Mouse (Mus musculus) c-Kit-positive CD71-negative TER-119-negative erythroid progenitor cells, embryonic 14.5 days (primary cell): ENCODE measurements around the gene Tchhl1.
"Not testable (repeated sequence)": the region's sequence is repeated elsewhere in the genome, so short reads cannot be mapped to it uniquely, and the experiment has no call there.

ENCODE experiments used
- DNase-seq: peaks from one replicate; pipeline ENCODE4 v3.0.0-alpha.2; 2013; ENCODE audit warnings: low read depth

Gene Tchhl1

DNA sequence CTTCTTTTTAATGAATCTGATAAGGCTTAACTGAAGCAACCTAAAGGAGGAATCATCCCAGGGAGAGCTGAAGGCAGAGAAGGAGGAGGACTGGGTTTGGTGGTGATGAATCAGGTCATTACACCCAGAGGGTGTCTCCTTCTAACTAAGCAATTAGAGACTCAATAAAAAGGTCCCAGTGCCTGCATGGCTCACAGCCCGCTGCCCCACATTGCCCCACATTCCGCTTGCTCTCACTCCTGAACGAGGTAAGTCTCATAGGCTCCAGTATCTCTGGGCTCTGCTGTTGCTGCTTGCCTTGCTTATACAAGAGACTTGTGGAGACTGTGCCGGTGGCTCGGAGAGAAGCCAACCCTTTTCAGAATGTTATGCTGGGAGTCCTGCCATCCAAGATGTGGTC is at the start of gene Tchhl1:
Tchhl1 (plus strand) TSS at position 194 of the 400 bp plus-strand sequence.
- no peak for DNase-seq

- no peak for DNase-seq
These were observed 36.9 kb upstream of the Tchhl1 start for GRCm38 (mm10) chr3:93431673-93432072.

- no peak for DNase-seq
These were observed 26.5 kb upstream of the Tchhl1 start, which contains the start of gene Tchh for GRCm38 (mm10) chr3:93442030-93442429. Tchh (plus strand) TSS chr3:93442330.

GRCm38 (mm10) chr3:93443501-93444101 is 25.0 kb upstream of the Tchhl1 start:
- DNase-seq = no peak

GRCm38 (mm10) chr3:93444343-93445164 is 24.0 kb upstream of the Tchhl1 start:
- no peak for DNase-seq

DNA sequence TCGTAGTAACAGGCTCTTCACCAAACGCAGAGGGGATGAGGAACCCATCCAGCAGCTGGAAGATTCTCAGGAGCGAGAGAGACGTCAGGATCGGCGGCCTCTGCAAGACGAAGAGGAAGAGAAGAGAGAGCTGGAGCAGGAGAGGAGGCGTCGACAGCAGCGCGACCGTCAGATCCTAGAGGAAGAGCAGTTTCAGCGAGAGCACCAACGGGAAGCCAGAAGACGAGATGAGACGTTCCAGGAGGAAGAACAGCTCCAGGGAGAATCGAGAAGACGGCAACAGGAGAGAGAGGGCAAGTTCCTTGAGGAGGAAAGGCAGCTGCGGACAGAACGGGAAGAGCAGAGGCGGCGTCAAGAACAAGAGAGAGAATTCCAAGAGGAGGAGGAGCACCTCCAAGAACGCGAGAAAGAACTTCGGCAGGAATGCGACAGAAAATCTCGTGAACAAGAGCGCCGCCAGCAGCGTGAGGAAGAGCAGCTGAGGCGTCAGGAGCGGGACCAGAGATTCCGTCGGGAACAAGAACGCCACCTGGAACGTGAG is 23.3 kb upstream of the Tchhl1 start:
- DNase-seq = no peak

DNA sequence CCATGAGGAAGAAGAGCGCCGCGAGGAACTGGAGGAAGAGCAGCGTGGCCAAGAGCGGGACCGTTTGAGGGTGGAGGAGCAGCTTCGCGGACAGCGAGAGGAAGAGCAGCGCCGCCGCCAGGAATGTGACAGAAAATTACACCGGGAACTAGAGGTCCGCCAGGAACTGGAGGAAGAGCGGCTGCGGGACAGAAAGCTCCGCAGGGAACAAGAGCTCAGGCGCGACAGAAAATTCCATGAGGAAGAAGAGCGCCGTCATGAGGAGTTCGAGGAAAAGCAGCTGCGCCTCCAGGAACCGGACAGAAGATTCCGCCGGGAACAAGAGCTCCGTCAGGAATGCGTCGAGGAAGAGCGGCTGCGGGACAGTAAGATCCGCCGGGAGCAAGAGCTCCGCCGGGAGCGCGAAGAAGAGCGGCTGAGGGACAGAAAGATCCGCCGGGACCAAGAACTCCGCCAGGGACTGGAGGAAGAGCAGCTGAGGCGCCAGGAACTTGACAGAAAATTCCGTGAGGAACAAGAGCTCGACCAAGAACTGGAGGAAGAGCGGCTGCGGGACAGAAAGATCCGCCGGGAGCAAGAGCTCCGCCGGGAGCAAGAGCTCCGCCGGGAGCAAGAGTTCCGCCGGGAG is 22.3 kb upstream of the Tchhl1 start:
- DNase-seq = no peak

DNA sequence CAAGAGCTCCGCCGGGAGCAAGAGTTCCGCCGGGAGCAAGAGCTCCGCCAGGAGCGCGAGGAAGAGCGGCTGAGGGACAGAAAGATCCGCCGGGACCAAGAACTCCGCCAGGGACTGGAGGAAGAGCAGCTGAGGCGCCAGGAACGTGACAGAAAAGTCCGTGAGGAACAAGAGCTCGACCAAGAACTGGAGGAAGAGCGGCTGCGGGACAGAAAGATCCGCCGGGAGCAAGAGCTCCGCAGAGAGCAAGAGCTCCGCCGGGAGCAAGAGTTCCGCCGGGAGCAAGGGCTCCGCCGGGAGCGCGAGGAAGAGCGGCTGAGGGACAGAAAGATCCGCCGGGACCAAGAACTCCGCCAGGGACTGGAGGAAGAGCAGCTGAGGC is 21.8 kb upstream of the Tchhl1 start:
- not testable (repeated sequence) for DNase-seq

DNA sequence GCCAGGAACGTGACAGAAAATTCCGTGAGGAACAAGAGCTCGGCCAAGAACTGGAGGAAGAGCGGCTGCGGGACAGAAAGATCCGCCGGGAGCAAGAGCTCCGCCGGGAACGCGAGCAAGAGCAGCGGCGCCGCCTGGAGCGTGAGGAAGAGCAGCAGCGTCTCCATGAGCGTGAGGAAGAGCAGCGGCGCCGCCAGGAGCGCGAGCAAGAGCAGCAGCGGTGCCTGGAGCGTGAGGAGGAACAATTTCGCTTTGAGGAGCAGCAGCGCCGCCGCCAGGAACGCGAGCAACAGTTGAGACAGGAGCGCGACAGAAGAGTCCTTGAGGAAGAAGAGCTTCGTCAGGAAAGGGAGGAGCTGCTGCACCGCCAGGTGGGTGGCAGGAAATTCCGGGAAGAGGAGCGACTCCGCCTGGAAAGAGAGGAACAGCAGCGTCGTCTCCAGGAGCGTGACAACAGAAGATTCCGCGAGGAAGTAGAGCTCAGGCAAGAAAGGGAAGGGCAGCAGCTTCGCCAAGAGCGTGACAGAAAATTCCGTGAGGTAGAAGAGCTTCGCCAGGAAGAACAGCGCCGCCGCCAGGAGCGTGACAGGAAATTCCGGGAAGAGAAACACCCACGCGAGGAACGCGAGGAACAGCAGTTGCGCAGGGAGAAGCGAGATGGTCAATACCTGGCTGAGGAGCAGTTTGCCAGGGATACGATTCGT is 21.3 kb upstream of the Tchhl1 start:
- no peak for DNase-seq

GRCm38 (mm10) chr3:93466556-93466955 is 2.0 kb upstream of the Tchhl1 start:
- DNase-seq = no peak

GRCm38 (mm10) chr3:93467130-93467529 is 1.4 kb upstream of the Tchhl1 start:
- DNase-seq = no peak

GRCm38 (mm10) chr3:93469629-93470028 is 1.1 kb downstream of the Tchhl1 start:
- no peak for DNase-seq

- no peak for DNase-seq
These were observed 11.5 kb downstream of the Tchhl1 start for GRCm38 (mm10) chr3:93480053-93480452.

- no peak for DNase-seq
These were observed 13.5 kb downstream of the Tchhl1 start for GRCm38 (mm10) chr3:93481982-93482616.

GRCm38 (mm10) chr3:93485611-93486010 is 17.1 kb downstream of the Tchhl1 start:
- no peak for DNase-seq

- no peak for DNase-seq
These were observed 20.0 kb downstream of the Tchhl1 start for GRCm38 (mm10) chr3:93488541-93488940.

DNA sequence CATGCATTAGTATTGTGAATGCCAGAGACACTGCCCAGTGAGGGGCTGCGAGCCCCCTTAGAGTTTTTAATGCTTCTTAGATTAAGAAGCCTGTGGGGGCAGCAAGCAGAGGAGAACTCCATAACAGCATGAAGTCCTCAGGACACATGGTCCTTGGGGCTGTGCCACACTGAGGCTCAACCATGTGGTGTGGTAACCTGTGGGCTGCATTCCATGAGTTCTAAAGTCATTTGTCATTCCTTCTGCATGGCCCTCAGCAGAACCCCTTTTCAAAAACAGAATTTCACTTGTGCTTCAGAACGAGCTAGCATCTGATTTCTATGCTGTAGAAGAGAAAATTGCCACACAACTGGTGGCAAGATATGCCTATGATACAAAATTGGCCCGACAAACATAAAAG is 23.6 kb downstream of the Tchhl1 start:
- no peak for DNase-seq

- DNase-seq = peak; percentile 64
These were observed 25.4 kb downstream of the Tchhl1 start for GRCm38 (mm10) chr3:93493992-93494391.

- not testable (repeated sequence) for DNase-seq
These were observed 26.2 kb downstream of the Tchhl1 start for GRCm38 (mm10) chr3:93494774-93495173.

- no peak for DNase-seq
These were observed 28.6 kb downstream of the Tchhl1 start for GRCm38 (mm10) chr3:93497131-93497530.

- no peak for DNase-seq
These were observed 30.6 kb downstream of the Tchhl1 start for GRCm38 (mm10) chr3:93499129-93499528.
